Mouse (Mus musculus) gastrocnemius, adult 2 months (tissue): ENCODE measurements around the gene Mrps26. TPM values are rescaled to one million over a fixed set of nuclear protein-coding genes. Genes with fewer than 3 reads are reported as not detected.
A peak's percentile ranks its signal among the peaks of the same experiment; 100 is the strongest.

Experiments used
- DNase-seq: peaks from one replicate; pipeline ENCODE4 v3.0.0; 2022
- H3K27ac ChIP-seq: fragments of 200-600 bp; 2 replicates; pipeline ENCODE4 v1.8.1; 2022; ENCODE audit warnings: mild to moderate bottlenecking
- H3K4me3 ChIP-seq: fragments of 200-600 bp; 2 replicates; pipeline ENCODE4 v1.8.1; 2022; ENCODE audit warnings: mild to moderate bottlenecking, moderate library complexity
- CTCF ChIP-seq: fragments of 200-600 bp; IDR thresholded peaks from 2 replicates; pipeline ENCODE4 v1.8.1; 2022; ENCODE audit warnings: antibody characterized with exemption, mild to moderate bottlenecking, moderate library complexity
- intact Hi-C: fragments of 180-260 bp; cut with DNase I; formaldehyde crosslinking; loops from one replicate; pipeline ENCODE4 v1.15.1; 2025
- microRNA-seq: library from miRNA; unstranded; fragments of <30 nt; microRNA quantifications from one replicate; pipeline ENCODE4 v1.2.0, GENCODE M21; 2021
- total RNA-seq, 2 experiments: library from RNA; stranded (reverse); gene quantifications; 2 replicates each; pipeline ENCODE4 v1.2.3; 2021

Gene Mrps26
- total RNA-seq, 2 experiments from 2014 or later: 44.7 to 53.9 TPM

GRCm38 (mm10) chr2:130613091-130613490 lies 49.5 kb downstream of the Mrps26 start:
- no peak overlapping the region for H3K4me3 ChIP-seq
- peak; percentile 58 for TF ChIP-seq CTCF
- intact Hi-C loops: loop anchor here (10.0 kb wide), 1 partner anchor 152 kb away; no protein-coding TSS in a partner anchor
- DNase-seq: no peak
- no peak overlapping the region for H3K27ac ChIP-seq

Small RNA genes lying within 50 kb of the gene (microRNA-seq; reads per million reads assigned to microRNA genes)
- gene Gm23876: not detected

Other genes with a start within 250 kb of the Mrps26 start
- gene Cpxm1, start 166.2 kb upstream of the Mrps26 start, total RNA-seq: 1 to 10 TPM; 1.0 to 1.1 TPM
- gene Gm28372, start 158.5 kb upstream of the Mrps26 start, total RNA-seq: not detected
- gene 1700020A23Rik, start 158.5 kb upstream of the Mrps26 start, total RNA-seq: not detected
- gene Tmem239, start 157.3 kb upstream of the Mrps26 start, total RNA-seq: not detected
- 10 to 100 TPM; 15.7 to 19.1 TPM for gene Vps16, start 139.4 kb upstream of the Mrps26 start, total RNA-seq
- 1 to 10 TPM; 4.5 to 5.0 TPM for gene Pced1a, start 139.0 kb upstream of the Mrps26 start, total RNA-seq
- gene Ptpra, start 113.5 kb upstream of the Mrps26 start, total RNA-seq: 10 to 100 TPM; 16.0 to 23.3 TPM
- not detected for gene Oxt, start 12.4 kb downstream of the Mrps26 start, total RNA-seq
- gene Avp, start 18.8 kb downstream of the Mrps26 start, total RNA-seq: not detected
- 1 to 10 TPM; 6.0 to 7.5 TPM for gene Fastkd5, start 66.3 kb downstream of the Mrps26 start, total RNA-seq
- 1 to 10 TPM; 4.9 to 5.0 TPM for gene Ubox5, start 66.3 kb downstream of the Mrps26 start, total RNA-seq
- gene Lzts3, start 79.1 kb downstream of the Mrps26 start, total RNA-seq: 1 to 10 TPM; 2.3 to 3.3 TPM
- 100 to 1,000 TPM; 104 to 127 TPM for gene Ddrgk1, start 100.9 kb downstream of the Mrps26 start, total RNA-seq
- 10 to 100 TPM; 10.8 to 16.2 TPM for gene Itpa, start 103.9 kb downstream of the Mrps26 start, total RNA-seq
- gene Slc4a11, start 133.8 kb downstream of the Mrps26 start, total RNA-seq: under 1 TPM in 1 of 2 experiments, not detected in 1; 0.45 TPM